Mouse (Mus musculus) right cerebral cortex, postnatal 14 days (tissue): Measurements from ENCODE around the gene Ei24.
A peak's percentile ranks its signal among the peaks of the same experiment; 100 is the strongest.

Source experiments
- DNase-seq: peaks from one replicate; pipeline ENCODE4 v3.0.0; 2022

Gene Ei24

GRCm38 (mm10) chr9:36796781-36797555 lies at the start of gene Ei24:
TSS of gene Ei24 (minus strand) at chr9:36797393.
- peak; percentile 89 for DNase-seq

DNA sequence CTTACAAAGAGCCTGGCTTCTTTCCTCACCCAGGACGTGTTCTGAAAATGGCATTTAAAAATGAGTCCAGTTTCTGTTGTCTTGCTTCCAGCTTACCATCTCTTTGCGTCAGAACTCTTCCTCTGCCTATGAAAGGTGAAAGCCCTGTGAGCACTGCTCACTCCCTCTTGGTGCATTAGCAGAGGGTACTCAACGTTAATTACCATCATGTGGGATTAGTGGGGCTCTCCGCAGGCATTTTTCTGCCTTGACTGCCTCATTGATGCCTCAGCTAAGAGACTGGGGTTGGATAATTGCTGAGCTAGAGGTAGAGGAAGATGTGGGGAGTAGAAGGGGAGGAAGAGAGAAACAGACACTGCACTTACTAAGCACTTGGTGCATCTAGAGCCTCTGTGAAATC lies 49.2 kb upstream of the Ei24 start:
- DNase-seq: no peak

GRCm38 (mm10) chr9:36833914-36834313 lies 36.7 kb upstream of the Ei24 start:
- DNase-seq: no peak

- peak; percentile 43 for DNase-seq
Measured at GRCm38 (mm10) chr9:36833043-36833881, 36.1 kb upstream of the Ei24 start.

GRCm38 (mm10) chr9:36832529-36832928 lies 35.3 kb upstream of the Ei24 start:
- DNase-seq: peak; percentile 89

GRCm38 (mm10) chr9:36831401-36831800 lies 34.2 kb upstream of the Ei24 start:
- DNase-seq: no peak

DNA sequence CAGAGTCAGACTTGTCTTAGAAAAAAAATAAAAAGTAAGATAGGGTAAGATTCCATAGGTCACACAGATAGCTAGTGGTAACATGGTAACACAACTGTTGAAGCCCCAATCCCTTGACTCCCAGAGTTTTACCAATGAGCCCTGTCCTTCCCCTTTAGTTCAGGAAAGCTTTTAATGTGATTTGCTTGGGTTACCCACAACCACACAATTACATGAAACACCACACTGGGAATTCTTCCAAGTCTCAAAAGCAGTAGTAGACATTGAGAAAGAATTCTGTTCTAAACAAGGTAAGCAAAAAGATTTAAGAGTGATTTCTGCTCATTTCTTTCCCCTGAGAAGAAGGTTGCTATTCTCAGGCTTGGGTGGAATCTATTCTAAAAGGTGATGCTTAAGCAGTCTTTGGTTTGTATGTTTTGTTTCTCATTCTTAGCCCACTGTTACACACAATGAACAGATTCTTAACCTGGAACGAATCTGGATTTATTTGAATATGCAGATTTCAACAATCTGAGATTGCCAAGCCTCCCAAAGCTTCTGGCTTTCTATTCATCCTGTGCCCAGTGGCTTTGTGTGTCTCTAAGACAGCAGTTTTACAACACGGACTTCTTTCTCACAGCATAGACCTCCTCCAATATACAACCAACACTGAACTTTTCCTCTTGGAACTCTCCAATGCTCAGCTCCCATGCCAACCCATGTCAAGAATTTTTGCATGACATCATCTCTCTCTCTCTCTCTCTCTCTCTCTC lies 29.6 kb upstream of the Ei24 start:
- no peak for DNase-seq

GRCm38 (mm10) chr9:36822024-36822423 lies 24.8 kb upstream of the Ei24 start:
- no peak for DNase-seq

DNA sequence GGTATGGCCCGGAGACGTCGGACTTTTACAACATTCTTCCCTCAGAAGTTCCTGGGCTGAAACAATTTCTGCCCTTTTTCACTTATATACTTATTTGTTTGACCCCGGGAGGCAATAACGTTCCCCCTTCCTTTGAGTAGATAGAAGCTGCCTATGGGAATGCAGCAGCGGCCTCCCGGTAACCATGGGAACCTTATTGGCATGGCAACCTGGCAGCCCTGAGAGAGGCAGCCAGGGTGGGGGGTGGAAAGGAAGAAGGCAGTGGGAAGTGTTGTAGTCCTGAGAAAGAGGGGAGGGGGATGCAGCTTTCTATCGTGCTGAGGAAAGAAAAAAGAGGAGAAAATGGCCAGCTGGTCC lies 24.4 kb upstream of the Ei24 start, which contains the start of gene Fez1:
Fez1 (plus strand) TSS at position 221 of the 357 bp plus-strand sequence.
- DNase-seq: peak; percentile 88

DNA sequence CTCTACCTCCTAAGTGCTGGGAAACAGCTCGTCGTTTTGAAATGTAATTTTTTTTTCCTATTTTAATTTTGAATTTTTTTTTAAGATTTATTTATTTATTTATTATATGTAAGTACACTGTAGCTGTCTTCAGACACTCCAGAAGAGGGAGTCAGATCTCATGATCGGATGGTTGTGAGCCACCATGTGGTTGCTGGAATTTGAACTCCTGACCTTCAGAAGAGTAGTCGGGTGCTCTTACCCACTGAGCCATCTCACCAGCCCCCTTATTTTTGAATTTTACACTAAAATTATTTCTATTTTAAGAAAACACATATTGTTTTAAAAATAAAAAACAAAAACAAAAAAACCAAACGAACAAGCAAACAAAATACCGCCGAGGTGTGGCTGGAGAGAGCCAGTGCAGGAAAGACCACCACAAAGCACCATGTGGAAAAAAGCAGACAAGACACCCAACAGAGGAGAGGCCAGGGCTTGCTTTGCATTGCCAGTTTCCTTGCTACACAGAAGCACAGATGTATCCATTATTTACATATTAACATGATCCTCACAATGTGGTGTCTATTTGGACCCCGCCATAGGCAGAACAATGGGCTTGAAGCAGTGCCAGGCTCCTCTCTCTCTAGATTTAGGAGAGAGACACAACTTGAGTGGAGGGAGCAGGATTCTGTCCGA lies 23.9 kb upstream of the Ei24 start:
- peak; percentile 45 for DNase-seq

GRCm38 (mm10) chr9:36818905-36819304 lies 21.7 kb upstream of the Ei24 start:
- DNase-seq: no peak

DNA sequence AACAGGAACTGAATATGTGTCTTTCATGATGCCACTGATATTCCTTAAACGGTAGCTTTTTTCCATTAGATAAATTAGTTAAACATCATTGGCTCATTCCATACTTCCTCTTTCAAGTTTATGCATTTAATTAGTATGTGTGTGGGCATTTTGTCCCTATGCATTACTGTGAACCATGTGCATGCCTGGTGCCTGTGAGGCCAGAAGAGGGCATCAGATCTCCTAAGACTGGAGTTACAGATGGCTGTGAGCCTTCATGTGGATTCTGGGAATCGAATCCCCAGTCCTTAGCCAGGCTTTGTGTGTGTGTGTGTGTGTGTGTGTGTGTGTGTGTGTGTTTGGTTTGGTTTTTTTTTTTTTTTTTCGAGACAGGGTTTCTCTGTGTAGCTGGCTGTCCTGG lies 17.3 kb upstream of the Ei24 start:
- DNase-seq: no peak

GRCm38 (mm10) chr9:36808126-36808785 lies 11.1 kb upstream of the Ei24 start:
- DNase-seq: no peak

GRCm38 (mm10) chr9:36805256-36805975 lies 8.2 kb upstream of the Ei24 start:
- no peak for DNase-seq

DNA sequence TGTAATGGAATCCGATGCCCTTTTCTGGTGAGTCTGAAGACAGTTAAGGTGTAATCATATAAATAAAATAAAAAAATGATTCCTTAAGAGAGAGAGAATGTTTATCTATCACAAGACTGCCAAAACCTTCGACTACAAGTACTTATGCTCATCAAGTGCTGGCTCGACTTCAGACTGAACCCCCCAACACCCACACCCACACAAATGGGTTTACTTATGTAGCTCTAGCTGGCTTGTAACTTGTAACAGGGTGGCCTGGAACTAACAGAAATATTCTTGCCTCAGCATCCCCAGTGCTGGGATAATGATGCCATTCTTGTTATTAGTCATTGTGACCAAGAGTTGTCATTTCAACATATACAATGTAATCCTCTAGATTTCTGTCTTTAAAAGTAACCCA lies 6.7 kb upstream of the Ei24 start:
- no peak for DNase-seq

- no peak for DNase-seq
Measured at GRCm38 (mm10) chr9:36803386-36803785, 6.2 kb upstream of the Ei24 start.

DNA sequence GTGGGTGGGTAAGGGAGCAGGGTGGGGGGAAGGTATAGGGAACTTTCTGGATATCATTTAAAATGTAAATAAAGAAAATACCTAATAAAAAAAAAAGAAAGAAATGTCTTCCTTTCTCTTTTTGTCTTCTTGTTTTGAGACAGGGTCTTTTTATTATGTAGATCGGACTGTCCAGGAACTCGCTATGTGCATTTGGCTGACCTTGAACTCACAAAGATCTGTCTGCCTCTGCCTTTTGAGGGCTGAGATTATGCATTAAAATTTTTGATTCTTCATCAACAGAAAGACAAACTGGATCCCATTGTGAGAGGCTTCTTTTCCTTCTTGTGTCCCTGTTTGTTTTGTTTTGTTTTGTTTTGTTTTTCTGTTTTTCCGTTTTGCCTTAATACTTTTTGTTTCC lies 5.8 kb upstream of the Ei24 start:
- DNase-seq: no peak

DNA sequence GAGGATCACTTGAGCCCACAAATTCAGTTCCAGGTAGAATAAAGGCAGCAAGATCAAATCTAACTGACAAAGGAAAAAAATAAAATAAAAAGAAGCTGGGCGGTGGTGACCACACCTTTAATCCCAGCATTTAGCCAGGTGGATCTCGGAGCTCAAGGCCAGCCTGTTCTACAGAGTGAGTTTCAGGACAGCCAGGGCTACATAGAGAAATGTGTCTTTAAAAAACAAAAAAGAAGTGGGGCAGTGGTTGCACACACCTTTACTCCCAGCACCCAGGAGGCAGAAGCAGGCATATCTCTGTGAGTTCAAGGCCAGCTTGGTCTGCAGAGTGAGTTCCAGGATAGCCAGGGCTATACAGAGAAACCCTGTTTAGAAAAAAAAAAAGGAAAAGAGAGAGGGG lies 4.8 kb upstream of the Ei24 start:
- no peak for DNase-seq

GRCm38 (mm10) chr9:36796224-36796623 lies 969 bp downstream of the Ei24 start:
- no peak for DNase-seq

DNA sequence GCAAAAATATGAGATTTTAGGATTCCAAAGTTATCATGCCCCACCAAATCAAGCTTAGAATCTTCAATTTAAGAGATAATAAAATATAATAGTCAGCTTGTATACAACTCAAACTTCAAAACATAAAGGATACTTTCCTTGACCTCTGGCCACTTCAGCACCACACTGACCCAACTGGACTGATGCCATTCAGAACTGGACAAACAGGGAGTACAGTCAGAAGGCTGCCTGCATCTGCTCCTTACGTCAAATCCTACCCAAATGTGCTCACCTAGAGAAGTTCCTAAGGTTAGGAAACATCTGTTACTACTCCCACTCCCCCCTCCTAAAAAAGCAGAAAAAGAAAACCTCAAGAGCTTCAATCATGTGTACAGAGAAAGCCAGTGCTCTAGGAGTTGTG lies 1.6 kb downstream of the Ei24 start:
- DNase-seq: no peak

GRCm38 (mm10) chr9:36794487-36794886 lies 2.7 kb downstream of the Ei24 start:
- no peak for DNase-seq

- no peak for DNase-seq
Measured at GRCm38 (mm10) chr9:36792191-36792590, 5.0 kb downstream of the Ei24 start.
